Mouse (Mus musculus): ENCODE measurements around the gene Sirt7. TPM values are rescaled to one million over a fixed set of nuclear protein-coding genes. Genes with fewer than 3 reads are reported as not detected.
A peak's percentile ranks its signal among the peaks of the same experiment; 100 is the strongest.

The Sirt7 gene
- polyA plus RNA-seq, 1 experiment from 2014 or later = 34.3 TPM

GRCm38 (mm10) chr11:120613976-120614375 is 11.1 kb downstream of the Sirt7 start:
- H3K36me3 ChIP-seq = peaks cover 48% of the 10 kb centered on the region
- peaks cover 18% of the 10 kb centered on the region for H3K4me1 ChIP-seq
- 0 out of 2 replicates have a peak, but pooled peaks cover 4% of the 10 kb centered on the region for H3K27me3 ChIP-seq
- H3K9me3 ChIP-seq = no peaks in the 10 kb centered on the region
- no peak overlapping the region for H3K9ac ChIP-seq
- H3K4me3 ChIP-seq = no peak overlapping the region
- 84% methylated on average over 8 of the region's 8 CpGs for WGBS
- no peak overlapping the region for H3K27ac ChIP-seq
- no peak overlapping the region for H3K4me2 ChIP-seq
- no peak for ATAC-seq (ENCODE audit: borderline replicate concordance, extremely low read depth, low FRiP score, low TSS enrichment)

- no peak overlapping the region for H3K4me2 ChIP-seq
- H3K27me3 ChIP-seq = 0 out of 2 replicates have a peak, but pooled peaks cover 9% of the 10 kb centered on the region
- peaks cover 23% of the 10 kb centered on the region for H3K4me1 ChIP-seq
- H3K9me3 ChIP-seq = no peaks in the 10 kb centered on the region
- no peak overlapping the region for H3K27ac ChIP-seq
- H3K4me3 ChIP-seq = no peak overlapping the region
- no peak for ATAC-seq (ENCODE audit: borderline replicate concordance, extremely low read depth, low FRiP score, low TSS enrichment)
- 85% methylated on average over 9 of the region's 10 CpGs for WGBS
- no peak overlapping the region for H3K9ac ChIP-seq
- peaks cover 43% of the 10 kb centered on the region for H3K36me3 ChIP-seq
These were observed 11.5 kb downstream of the Sirt7 start for GRCm38 (mm10) chr11:120613481-120613972.

GRCm38 (mm10) chr11:120612763-120613162 is 12.3 kb downstream of the Sirt7 start:
- ATAC-seq (ENCODE audit: borderline replicate concordance, extremely low read depth, low FRiP score, low TSS enrichment) = no peak

GRCm38 (mm10) chr11:120610477-120611046 is 14.5 kb downstream of the Sirt7 start:
- peaks cover 26% of the 10 kb centered on the region for H3K4me1 ChIP-seq
- no peak overlapping the region for H3K4me3 ChIP-seq
- H3K27ac ChIP-seq = no peak overlapping the region

More at GRCm38 (mm10) chr11:120612763-120613162, 12.3 kb downstream of the Sirt7 start:
- Histone ChIP-seq H3K27ac (no peak overlapping the region), H3K36me3 (peaks cover 37% of the 10 kb centered on the region), H3K4me1 (peaks cover 27% of the 10 kb centered on the region), H3K9ac (no peak overlapping the region), H3K4me3 (no peak overlapping the region), H3K4me2 (no peak overlapping the region), H3K9me3 (no peaks in the 10 kb centered on the region), H3K27me3 (0 out of 2 replicates have a peak, but pooled peaks cover 10% of the 10 kb centered on the region)
- 36% methylated on average over 6 of the region's 6 CpGs for WGBS

GRCm38 (mm10) chr11:120609250-120609649 is 15.8 kb downstream of the Sirt7 start:
- no peak overlapping the region for H3K9ac ChIP-seq
- no peak; the same call in 1 of the 2 replicates for ATAC-seq (ENCODE audit: borderline replicate concordance, extremely low read depth, low FRiP score, low TSS enrichment)
- WGBS = 40% methylated on average over 8 of the region's 8 CpGs
- H3K4me3 ChIP-seq = no peak overlapping the region
- H3K27me3 ChIP-seq = 0 out of 2 replicates have a peak, but pooled peaks cover 10% of the 10 kb centered on the region
- H3K27ac ChIP-seq = no peak overlapping the region
- H3K4me2 ChIP-seq = peak overlapping the region; percentile 75; the same call in 1 of the 2 replicates
- H3K36me3 ChIP-seq = peaks cover 49% of the 10 kb centered on the region
- H3K9me3 ChIP-seq = no peaks in the 10 kb centered on the region
- peaks cover 26% of the 10 kb centered on the region for H3K4me1 ChIP-seq

More at GRCm38 (mm10) chr11:120610477-120611046, 14.5 kb downstream of the Sirt7 start:
- no peak overlapping the region for H3K9ac ChIP-seq
- no peak for ATAC-seq (ENCODE audit: borderline replicate concordance, extremely low read depth, low FRiP score, low TSS enrichment)
- 85% methylated on average over 9 of the region's 9 CpGs for WGBS
- H3K4me2 ChIP-seq = no peak overlapping the region
- H3K9me3 ChIP-seq = no peaks in the 10 kb centered on the region
- 0 out of 2 replicates have a peak, but pooled peaks cover 10% of the 10 kb centered on the region for H3K27me3 ChIP-seq
- peaks cover 41% of the 10 kb centered on the region for H3K36me3 ChIP-seq

GRCm38 (mm10) chr11:120608241-120609034 is 16.6 kb downstream of the Sirt7 start, which contains the start of gene Npb:
TSS of gene Npb (plus strand) at chr11:120608477.
- Histone ChIP-seq H3K27me3 (0 out of 2 replicates have a peak, but pooled peaks cover 10% of the 10 kb centered on the region), H3K9ac (peak within 1 kb of the TSS; percentile 37; the same call in 1 of the 2 replicates), H3K4me1 (peaks cover 26% of the 10 kb centered on the region), H3K36me3 (peaks cover 52% of the 10 kb centered on the region), H3K27ac (0 out of 2 replicates have a peak within 1 kb of the TSS, but pooled peaks have one; percentile 9), H3K9me3 (no peaks in the 10 kb centered on the region), H3K4me2 (peak within 1 kb of the TSS; percentile 75), H3K4me3 (peak within 1 kb of the TSS; percentile 31)
- no peak for ATAC-seq (ENCODE audit: borderline replicate concordance, extremely low read depth, low FRiP score, low TSS enrichment)
- WGBS = 3% methylated on average over 45 of the region's 45 CpGs

GRCm38 (mm10) chr11:120606764-120607163 is 18.3 kb downstream of the Sirt7 start:
- WGBS = 69% methylated on average over 4 of the region's 4 CpGs
- H3K9ac ChIP-seq = no peak overlapping the region
- ATAC-seq (ENCODE audit: borderline replicate concordance, extremely low read depth, low FRiP score, low TSS enrichment) = no peak
- no peak overlapping the region for H3K4me3 ChIP-seq
- no peak overlapping the region for H3K4me2 ChIP-seq
- H3K4me1 ChIP-seq = peaks cover 26% of the 10 kb centered on the region
- H3K27ac ChIP-seq = peak overlapping the region; percentile 9
- no peaks in the 10 kb centered on the region for H3K9me3 ChIP-seq
- peaks cover 52% of the 10 kb centered on the region for H3K36me3 ChIP-seq
- 0 out of 2 replicates have a peak, but pooled peaks cover 10% of the 10 kb centered on the region for H3K27me3 ChIP-seq

- Histone ChIP-seq H3K27ac (no peak overlapping the region), H3K4me1 (peaks cover 26% of the 10 kb centered on the region), H3K9ac (no peak overlapping the region), H3K4me3 (no peak overlapping the region), H3K36me3 (peaks cover 44% of the 10 kb centered on the region), H3K9me3 (no peaks in the 10 kb centered on the region), H3K4me2 (no peak overlapping the region), H3K27me3 (0 out of 2 replicates have a peak, but pooled peaks cover 10% of the 10 kb centered on the region)
- WGBS = 82% methylated on average over 7 of the region's 7 CpGs
- no peak for ATAC-seq (ENCODE audit: borderline replicate concordance, extremely low read depth, low FRiP score, low TSS enrichment)
These were observed 19.4 kb downstream of the Sirt7 start for GRCm38 (mm10) chr11:120605667-120606066.

- H3K4me2 ChIP-seq = no peak overlapping the region
- peaks cover 49% of the 10 kb centered on the region for H3K36me3 ChIP-seq
These were observed 21.5 kb downstream of the Sirt7 start for GRCm38 (mm10) chr11:120603545-120603944.

GRCm38 (mm10) chr11:120600716-120601115 is 24.3 kb downstream of the Sirt7 start:
- no peaks in the 10 kb centered on the region for H3K27me3 ChIP-seq
- H3K9ac ChIP-seq = no peak overlapping the region
- H3K9me3 ChIP-seq = no peaks in the 10 kb centered on the region
- no peak overlapping the region for H3K4me2 ChIP-seq
- 92% methylated on average over 3 of the region's 3 CpGs for WGBS
- ATAC-seq (ENCODE audit: borderline replicate concordance, extremely low read depth, low FRiP score, low TSS enrichment) = no peak
- no peak overlapping the region for H3K4me3 ChIP-seq
- no peak overlapping the region for H3K27ac ChIP-seq
- H3K36me3 ChIP-seq = peaks cover 61% of the 10 kb centered on the region
- H3K4me1 ChIP-seq = peaks cover 24% of the 10 kb centered on the region

More at GRCm38 (mm10) chr11:120603545-120603944, 21.5 kb downstream of the Sirt7 start:
- H3K9ac ChIP-seq = no peak overlapping the region
- ATAC-seq (ENCODE audit: borderline replicate concordance, extremely low read depth, low FRiP score, low TSS enrichment) = no peak
- peaks cover 25% of the 10 kb centered on the region for H3K4me1 ChIP-seq
- H3K9me3 ChIP-seq = no peaks in the 10 kb centered on the region
- H3K4me3 ChIP-seq = no peak overlapping the region
- H3K27ac ChIP-seq = no peak overlapping the region
- WGBS = 65% methylated on average over 2 of the region's 2 CpGs
- H3K27me3 ChIP-seq = 0 out of 2 replicates have a peak, but pooled peaks cover 1% of the 10 kb centered on the region

- whole genome bisulfite sequencing = 34% methylated on average over 17 of the region's 17 CpGs
- peaks cover 24% of the 10 kb centered on the region for H3K4me1 ChIP-seq
- no peak for ATAC-seq (ENCODE audit: borderline replicate concordance, extremely low read depth, low FRiP score, low TSS enrichment)
- peaks cover 59% of the 10 kb centered on the region for H3K36me3 ChIP-seq
- H3K27ac ChIP-seq = peak overlapping the region; percentile 85
- H3K4me3 ChIP-seq = peak overlapping the region; percentile 91
- H3K9me3 ChIP-seq = no peaks in the 10 kb centered on the region
- peak overlapping the region; percentile 57 for H3K9ac ChIP-seq
- peak overlapping the region; percentile 84 for H3K4me2 ChIP-seq
- H3K27me3 ChIP-seq = no peaks in the 10 kb centered on the region
These were observed 26.0 kb downstream of the Sirt7 start for GRCm38 (mm10) chr11:120598990-120599549.

All from lung, embryonic 15.5 days (tissue).